Mouse (Mus musculus): ENCODE data around the gene Nup54.

Gene Nup54

GRCm38 (mm10) chr5:92374721-92375142 lies 60.3 kb downstream of the Nup54 start:
- DNase-seq: no peak

- no peak for DNase-seq
These were observed 62.4 kb downstream of the Nup54 start for GRCm38 (mm10) chr5:92372605-92373004.

GRCm38 (mm10) chr5:92371361-92371976 lies 63.5 kb downstream of the Nup54 start:
- no peak for DNase-seq

- no peak for DNase-seq
These were observed 64.1 kb downstream of the Nup54 start for GRCm38 (mm10) chr5:92370891-92371290.

- DNase-seq: no peak
These were observed 64.6 kb downstream of the Nup54 start for GRCm38 (mm10) chr5:92370392-92370791.

GRCm38 (mm10) chr5:92369151-92369994 lies 65.6 kb downstream of the Nup54 start:
- peak; percentile 57 for DNase-seq

- no peak for DNase-seq
These were observed 66.6 kb downstream of the Nup54 start for GRCm38 (mm10) chr5:92368392-92368791.

- DNase-seq: no peak
These were observed 68.5 kb downstream of the Nup54 start for GRCm38 (mm10) chr5:92366565-92366964.
